Mouse (Mus musculus): ENCODE results near the gene Tbxa2r. TPM values are rescaled to one million over a fixed set of nuclear protein-coding genes. Genes with fewer than 3 reads are reported as not detected.

Tbxa2r gene
- polyA plus RNA-seq, 1 experiment from 2014 or later: 3.7 TPM

GRCm38 (mm10) chr10:81321436-81321835, 7.1 kb upstream of the Tbxa2r start:
- DNase-seq (no peak), ATAC-seq (ENCODE audit: low FRiP score, low TSS enrichment) (0 out of 2 replicates have a peak, but pooled peaks have one; percentile 0)
- Histone ChIP-seq H3K9me3 (ENCODE audit: control insufficient read depth, low read length) (no peaks in the 10 kb centered on the region), H3K4me2 (ENCODE audit: low read length) (peak overlapping the region; percentile 79), H3K4me1 (ENCODE audit: control insufficient read depth, insufficient read depth, low read length) (peaks cover 15% of the 10 kb centered on the region), H3K9ac (replicated peaks; ENCODE audit: low read length) (peak overlapping the region; percentile 76), H3K4me3 (replicated peaks; ENCODE audit: low read depth, low read length) (peak overlapping the region; percentile 93), H3K27ac (replicated peaks; ENCODE audit: low read depth, low read length) (peak overlapping the region; percentile 94), H3K36me3 (ENCODE audit: control insufficient read depth, insufficient read depth, low read length) (peaks cover 62% of the 10 kb centered on the region), H3K27me3 (ENCODE audit: control insufficient read depth, insufficient read depth, low read length) (no peaks in the 10 kb centered on the region)
- WGBS: 4% methylated on average over 20 of the region's 20 CpGs

GRCm38 (mm10) chr10:81322444-81322843, 6.1 kb upstream of the Tbxa2r start:
- Histone ChIP-seq H3K4me1 (ENCODE audit: control insufficient read depth, insufficient read depth, low read length) (peaks cover 15% of the 10 kb centered on the region), H3K4me3 (replicated peaks; ENCODE audit: low read depth, low read length) (peak overlapping the region; percentile 93; the same call in 1 of the 2 replicates), H3K9me3 (ENCODE audit: control insufficient read depth, low read length) (no peaks in the 10 kb centered on the region), H3K9ac (replicated peaks; ENCODE audit: low read length) (no peak overlapping the region), H3K4me2 (ENCODE audit: low read length) (no peak overlapping the region), H3K27me3 (ENCODE audit: control insufficient read depth, insufficient read depth, low read length) (no peaks in the 10 kb centered on the region), H3K36me3 (ENCODE audit: control insufficient read depth, insufficient read depth, low read length) (peaks cover 61% of the 10 kb centered on the region), H3K27ac (replicated peaks; ENCODE audit: low read depth, low read length) (no peak overlapping the region)
- 93% methylated on average over 27 of the region's 27 CpGs for WGBS
- no peak for DNase-seq
- no peak for ATAC-seq (ENCODE audit: low FRiP score, low TSS enrichment)

- H3K36me3 ChIP-seq (ENCODE audit: control insufficient read depth, insufficient read depth, low read length): peaks cover 60% of the 10 kb centered on the region
- H3K4me3 ChIP-seq (replicated peaks; ENCODE audit: low read depth, low read length): no peak overlapping the region
- H3K9me3 ChIP-seq (ENCODE audit: control insufficient read depth, low read length): no peaks in the 10 kb centered on the region
- no peaks in the 10 kb centered on the region for H3K27me3 ChIP-seq (ENCODE audit: control insufficient read depth, insufficient read depth, low read length)
- H3K9ac ChIP-seq (replicated peaks; ENCODE audit: low read length): no peak overlapping the region
- no peak overlapping the region for H3K4me2 ChIP-seq (ENCODE audit: low read length)
- WGBS: 92% methylated on average over 23 of the region's 23 CpGs
- ATAC-seq (ENCODE audit: low FRiP score, low TSS enrichment) (no peak), DNase-seq (no peak)
- H3K27ac ChIP-seq (replicated peaks; ENCODE audit: low read depth, low read length): no peak overlapping the region
- H3K4me1 ChIP-seq (ENCODE audit: control insufficient read depth, insufficient read depth, low read length): peaks cover 15% of the 10 kb centered on the region
Observed at GRCm38 (mm10) chr10:81323141-81323775, 5.3 kb upstream of the Tbxa2r start.

GRCm38 (mm10) chr10:81323791-81324530, 4.6 kb upstream of the Tbxa2r start:
- no peak overlapping the region for H3K4me2 ChIP-seq (ENCODE audit: low read length)
- H3K36me3 ChIP-seq (ENCODE audit: control insufficient read depth, insufficient read depth, low read length): peaks cover 58% of the 10 kb centered on the region
- H3K9ac ChIP-seq (replicated peaks; ENCODE audit: low read length): no peak overlapping the region
- H3K4me3 ChIP-seq (replicated peaks; ENCODE audit: low read depth, low read length): no peak overlapping the region
- ATAC-seq (ENCODE audit: low FRiP score, low TSS enrichment) (no peak), DNase-seq (no peak)
- 94% methylated on average over 18 of the region's 18 CpGs for WGBS
- H3K27ac ChIP-seq (replicated peaks; ENCODE audit: low read depth, low read length): no peak overlapping the region
- no peaks in the 10 kb centered on the region for H3K27me3 ChIP-seq (ENCODE audit: control insufficient read depth, insufficient read depth, low read length)
- peaks cover 15% of the 10 kb centered on the region for H3K4me1 ChIP-seq (ENCODE audit: control insufficient read depth, insufficient read depth, low read length)
- H3K9me3 ChIP-seq (ENCODE audit: control insufficient read depth, low read length): no peaks in the 10 kb centered on the region

- H3K4me2 ChIP-seq (ENCODE audit: low read length): no peak overlapping the region
- H3K27me3 ChIP-seq (ENCODE audit: control insufficient read depth, insufficient read depth, low read length): no peaks in the 10 kb centered on the region
- DNase-seq (no peak), ATAC-seq (ENCODE audit: low FRiP score, low TSS enrichment) (no peak)
- H3K9ac ChIP-seq (replicated peaks; ENCODE audit: low read length): no peak overlapping the region
- peaks cover 8% of the 10 kb centered on the region for H3K4me1 ChIP-seq (ENCODE audit: control insufficient read depth, insufficient read depth, low read length)
- WGBS: 94% methylated on average over 21 of the region's 21 CpGs
- H3K27ac ChIP-seq (replicated peaks; ENCODE audit: low read depth, low read length): no peak overlapping the region
- no peaks in the 10 kb centered on the region for H3K9me3 ChIP-seq (ENCODE audit: control insufficient read depth, low read length)
- no peak overlapping the region for H3K4me3 ChIP-seq (replicated peaks; ENCODE audit: low read depth, low read length)
- H3K36me3 ChIP-seq (ENCODE audit: control insufficient read depth, insufficient read depth, low read length): peaks cover 58% of the 10 kb centered on the region
Observed at GRCm38 (mm10) chr10:81325176-81325575, 3.4 kb upstream of the Tbxa2r start.

- H3K27me3 ChIP-seq (ENCODE audit: control insufficient read depth, insufficient read depth, low read length): no peaks in the 10 kb centered on the region
- peaks cover 58% of the 10 kb centered on the region for H3K36me3 ChIP-seq (ENCODE audit: control insufficient read depth, insufficient read depth, low read length)
- peaks cover 8% of the 10 kb centered on the region for H3K4me1 ChIP-seq (ENCODE audit: control insufficient read depth, insufficient read depth, low read length)
- ATAC-seq (ENCODE audit: low FRiP score, low TSS enrichment) (no peak), DNase-seq (no peak)
- H3K9me3 ChIP-seq (ENCODE audit: control insufficient read depth, low read length): no peaks in the 10 kb centered on the region
- no peak overlapping the region for H3K4me2 ChIP-seq (ENCODE audit: low read length)
- 96% methylated on average over 18 of the region's 18 CpGs for WGBS
- no peak overlapping the region for H3K27ac ChIP-seq (replicated peaks; ENCODE audit: low read depth, low read length)
- H3K4me3 ChIP-seq (replicated peaks; ENCODE audit: low read depth, low read length): no peak overlapping the region
- H3K9ac ChIP-seq (replicated peaks; ENCODE audit: low read length): no peak overlapping the region
Observed at GRCm38 (mm10) chr10:81325781-81326180, 2.8 kb upstream of the Tbxa2r start.

GRCm38 (mm10) chr10:81326858-81327257, 1.7 kb upstream of the Tbxa2r start:
- Histone ChIP-seq H3K9ac (replicated peaks; ENCODE audit: low read length) (no peak overlapping the region), H3K27me3 (ENCODE audit: control insufficient read depth, insufficient read depth, low read length) (no peaks in the 10 kb centered on the region), H3K27ac (replicated peaks; ENCODE audit: low read depth, low read length) (no peak overlapping the region), H3K4me3 (replicated peaks; ENCODE audit: low read depth, low read length) (no peak overlapping the region), H3K36me3 (ENCODE audit: control insufficient read depth, insufficient read depth, low read length) (peaks cover 58% of the 10 kb centered on the region), H3K4me1 (ENCODE audit: control insufficient read depth, insufficient read depth, low read length) (peaks cover 3% of the 10 kb centered on the region), H3K9me3 (ENCODE audit: control insufficient read depth, low read length) (no peaks in the 10 kb centered on the region), H3K4me2 (ENCODE audit: low read length) (no peak overlapping the region)
- 80% methylated on average over 6 of the region's 6 CpGs for WGBS
- DNase-seq: no peak
- no peak for ATAC-seq (ENCODE audit: low FRiP score, low TSS enrichment)

- Histone ChIP-seq H3K27me3 (ENCODE audit: control insufficient read depth, insufficient read depth, low read length) (peaks cover 4% of the 10 kb centered on the region; the same call in 1 of the 2 replicates), H3K4me2 (ENCODE audit: low read length) (no peak overlapping the region), H3K9ac (replicated peaks; ENCODE audit: low read length) (no peak overlapping the region), H3K4me3 (replicated peaks; ENCODE audit: low read depth, low read length) (no peak overlapping the region), H3K4me1 (ENCODE audit: control insufficient read depth, insufficient read depth, low read length) (no peaks in the 10 kb centered on the region), H3K27ac (replicated peaks; ENCODE audit: low read depth, low read length) (no peak overlapping the region), H3K36me3 (ENCODE audit: control insufficient read depth, insufficient read depth, low read length) (peaks cover 52% of the 10 kb centered on the region), H3K9me3 (ENCODE audit: control insufficient read depth, low read length) (no peaks in the 10 kb centered on the region)
- no peak for ATAC-seq (ENCODE audit: low FRiP score, low TSS enrichment)
- DNase-seq: no peak
- 62% methylated on average over 2 of the region's 2 CpGs for WGBS
Observed at GRCm38 (mm10) chr10:81327959-81328358, 572 bp upstream of the Tbxa2r start.

All from midbrain, embryonic 14.5 days (tissue).